In genomic region chr12:77262650-77263049, GRCm38 (mm10) we compare ENCODE assay signal across 10 mouse cellular contexts. TPM values are rescaled to one million over a fixed set of nuclear protein-coding genes. Genes with fewer than 3 reads are reported as not detected.
DNase-seq lines count a peak whose midpoint lies in the region; ATAC-seq and TF ChIP-seq lines count a peak whose summit lies in the region.
"Had no signal": no experiment of that assay in that cellular context is flagged by ENCODE, and none has a peak within 500 bp of the region (broad histone marks: within the 10 kb centered on the region; RNA-seq: fewer than 3 reads in every experiment).

No protein-coding gene starts in this region.

- H3K27ac ChIP-seq in heart, adult 2 months: no peak overlapping the region
- H3K27ac ChIP-seq: neural tube, embryonic 13.5 days had no signal

- no peak for TF ChIP-seq POLR2A in heart, adult 2 months (IDR thresholded peaks at IDR 0.05; ENCODE audit: insufficient read depth, low read depth, low read length)

- intact Hi-C loops in heart, adult 2 months (cut with DNase I): no loop called here
- intact Hi-C loops in left cerebral cortex, postnatal 25 days (cut with DNase I): no loop called here

- peak; percentile 76 for ATAC-seq in megakaryocyte, adult 5-6 weeks (ENCODE audit: poor library complexity, severe bottlenecking)

- H3K9ac ChIP-seq in heart, adult 2 months (ENCODE audit: low read depth, low read length): no peak overlapping the region
- H3K9ac ChIP-seq: neural tube, embryonic 13.5 days had no signal

- no peaks in the 10 kb centered on the region; the same call in 1 of the 2 replicates for H3K79me2 ChIP-seq in heart, adult 2 months (replicated peaks; ENCODE audit: control insufficient read depth, insufficient read depth, low read length)

- H3K4me3 ChIP-seq in heart, adult 2 months: no peak overlapping the region
- H3K4me3 ChIP-seq: neural tube, embryonic 13.5 days had no signal

- no peaks in the 10 kb centered on the region for H3K36me3 ChIP-seq in heart, adult 2 months (ENCODE audit: control insufficient read depth, insufficient read depth, low read length)
- H3K36me3 ChIP-seq: neural tube, embryonic 13.5 days had no signal

- peak; percentile 42 for TF ChIP-seq CTCF in heart, adult 2 months (IDR thresholded peaks at IDR 0.05)

- no peak for TF ChIP-seq EP300 in heart, adult 2 months (IDR thresholded peaks at IDR 0.05; ENCODE audit: insufficient read depth, low read depth, low read length)

- no peaks in the 10 kb centered on the region; the same call in 1 of the 2 replicates for H3K4me1 ChIP-seq in heart, adult 2 months (ENCODE audit: control insufficient read depth, insufficient read depth, low read length)
- H3K4me1 ChIP-seq: neural tube, embryonic 13.5 days had no signal

- no peak for DNase-seq in heart, adult 2 months
- no peak for DNase-seq in heart, adult 18-20 months
- peak; percentile 70 for DNase-seq in 416B (ENCODE audit: low read depth)
- peak; percentile 20 for DNase-seq in T-cell, adult 2 months (ENCODE audit: low spot score)
- DNase-seq in embryo, embryonic 9.5 days (ENCODE audit: extremely low spot score): no peak
- DNase-seq in left cerebral cortex, postnatal 25 days (ENCODE audit: low spot score in 2 of 2): no peak
- no peak for DNase-seq in frontal cortex, postnatal 14 days (ENCODE audit: low spot score in 2 of 2)
- DNase-seq: cerebellum, adult 8-10 months had no signal

- H3K27me3 ChIP-seq in heart, adult 2 months (ENCODE audit: control insufficient read depth, insufficient read depth, low read length): no peaks in the 10 kb centered on the region
- H3K27me3 ChIP-seq: neural tube, embryonic 13.5 days had no signal

RNA-seq across cellular contexts. Expression of gene Fut8, which starts 24.7 kb away (rescaled TPM):
- total RNA-seq in heart, adult 2 months (2021): 10 to 100 TPM; 14.3 to 18.8 TPM
- 7.3 and 8.6 TPM in 2 replicates for polyA plus RNA-seq in heart, adult 2 months (2012; rRNA removed)
- 10 to 100 TPM; 17.1 to 17.3 TPM for total RNA-seq in heart, adult 18-20 months (2021)
- 48.3 and 53.9 TPM in 2 replicates for total RNA-seq in megakaryocyte, adult 5-6 weeks (2015)
- 44.6 and 46.2 TPM in 2 replicates for total RNA-seq in megakaryocyte, adult 5-6 weeks (2017)
- total RNA-seq in left cerebral cortex, postnatal 25 days (2021): 10 to 100 TPM; 66.2 to 72.1 TPM

Comparison
In these comparisons a context has a peak if more than half of its experiments do, and no peak if none do; other contexts are left out.
1. DNase-seq: peak in 416B (single experiment) and T-cell, adult 2 months (single experiment); none in heart, adult 2 months (0 of 2), heart, adult 18-20 months (0 of 2), embryo, embryonic 9.5 days (single experiment), left cerebral cortex, postnatal 25 days (0 of 2) and frontal cortex, postnatal 14 days (0 of 2).